Mouse (Mus musculus): ENCODE data around the gene BC004004.
"Not testable (repeated sequence)": the region's sequence is repeated elsewhere in the genome, so short reads cannot be mapped to it uniquely, and the experiment has no call there.

BC004004 gene

DNA sequence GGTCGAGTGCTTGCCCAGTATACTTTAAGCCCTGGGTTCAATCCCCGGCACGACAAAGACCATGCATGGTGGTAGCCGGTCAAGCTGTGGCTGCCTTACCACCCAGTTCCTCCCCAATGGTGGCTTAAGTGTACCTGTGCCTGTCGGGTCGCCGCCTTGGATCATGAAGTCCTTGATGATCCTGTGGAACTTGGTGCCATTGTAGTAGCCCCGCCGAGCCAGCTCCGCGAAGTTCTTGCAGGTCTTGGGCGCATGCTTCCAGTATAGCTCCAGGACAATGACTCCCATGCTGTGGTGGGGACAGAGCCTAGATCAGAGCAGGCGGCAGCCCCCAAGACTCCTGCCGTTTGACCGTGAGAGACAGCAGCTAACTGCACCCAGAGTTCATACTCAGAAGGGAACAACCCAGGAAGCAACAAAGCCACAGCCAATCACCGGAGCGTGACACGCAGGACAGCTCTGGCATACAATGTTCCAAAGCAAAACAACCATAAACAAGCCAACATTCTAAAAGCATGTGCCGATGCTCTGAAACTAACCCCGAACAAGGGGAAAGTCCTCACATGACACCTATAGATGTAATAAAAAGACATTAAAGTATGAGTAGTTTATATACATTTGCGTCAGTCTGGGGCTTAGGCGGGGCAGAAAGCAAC lies 6.9 kb upstream of the BC004004 start:
- no peak for DNase-seq

DNA sequence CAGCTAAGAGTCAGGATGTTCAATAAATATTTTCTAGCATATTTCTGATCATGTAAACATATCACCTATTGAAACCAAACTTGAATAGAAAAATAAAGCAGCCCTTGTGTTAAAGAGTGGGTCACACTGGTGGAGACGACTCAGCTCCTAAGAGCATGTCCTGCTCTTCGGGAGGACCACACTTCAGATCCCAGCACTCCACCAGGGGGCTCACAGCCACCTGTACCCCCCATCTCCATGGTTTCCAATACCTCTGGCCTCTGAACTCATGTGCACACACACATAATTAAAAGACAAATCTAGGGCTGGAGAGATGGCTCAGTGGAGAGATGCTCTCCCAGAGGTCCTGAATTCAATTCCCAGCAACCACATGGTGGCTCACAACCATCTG lies 6.3 kb upstream of the BC004004 start:
- DNase-seq = no peak

DNA sequence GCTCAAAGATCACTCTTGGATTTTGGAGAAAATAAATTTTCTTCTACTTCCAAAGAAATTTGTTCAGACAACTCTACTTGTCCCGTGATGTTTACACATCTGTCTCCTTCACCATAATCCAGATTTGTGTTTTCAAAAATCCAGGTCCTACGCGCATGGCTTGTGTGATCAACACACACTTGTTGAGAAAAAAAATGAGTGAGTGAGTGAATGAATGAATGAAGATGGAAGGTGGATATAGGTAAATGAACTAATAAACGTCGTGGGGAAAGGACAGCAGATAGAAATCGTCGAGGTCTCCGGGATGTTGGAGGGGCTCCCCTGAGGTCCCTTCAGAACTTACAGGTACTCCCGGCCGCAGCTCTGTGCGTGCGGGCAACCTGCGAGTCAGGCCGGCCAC lies 5.2 kb upstream of the BC004004 start:
- no peak for DNase-seq

DNA sequence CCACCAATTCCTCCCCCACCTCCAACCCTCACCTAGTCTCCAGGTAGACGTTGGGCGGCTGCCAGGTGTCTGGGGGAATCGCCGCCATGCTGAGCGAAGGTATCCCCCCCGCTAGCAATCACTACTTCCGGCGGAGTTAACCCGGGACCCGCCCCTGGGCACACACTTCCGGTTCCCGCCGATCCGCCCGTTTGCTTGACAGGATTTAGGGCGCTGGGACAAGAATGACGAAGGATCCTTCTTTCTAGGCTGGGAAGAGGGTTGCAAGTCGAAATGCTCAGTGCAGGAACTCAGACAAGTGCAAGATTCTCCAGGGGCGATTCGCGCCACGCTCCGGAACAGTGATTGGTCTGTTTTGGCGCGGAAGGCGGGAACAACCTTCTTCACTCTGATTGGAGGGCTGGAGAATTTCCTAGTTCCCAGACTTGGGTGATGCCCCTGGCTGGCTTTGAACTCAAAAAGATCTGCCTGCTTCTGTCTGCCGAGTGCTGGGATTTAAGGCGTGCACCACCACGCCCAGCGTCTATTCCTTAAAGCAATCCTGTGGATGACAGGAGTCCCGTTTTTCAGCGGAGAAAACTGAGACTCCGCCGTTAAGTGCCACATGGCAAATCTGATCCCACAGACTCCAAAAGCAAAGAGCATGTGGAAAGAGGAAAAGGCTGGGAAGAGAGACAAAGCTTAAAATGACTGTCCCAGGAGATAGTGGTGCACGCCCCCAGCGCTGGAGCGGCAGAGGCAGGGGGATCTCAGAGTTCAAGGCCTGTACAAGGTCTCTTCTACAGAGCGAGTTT lies 4.6 kb upstream of the BC004004 start, which contains the start of gene Ppil1:
Gene Ppil1, minus strand, starts transcription at position 347 of the 794 bp plus-strand sequence.
- peak; percentile 81 for DNase-seq

DNA sequence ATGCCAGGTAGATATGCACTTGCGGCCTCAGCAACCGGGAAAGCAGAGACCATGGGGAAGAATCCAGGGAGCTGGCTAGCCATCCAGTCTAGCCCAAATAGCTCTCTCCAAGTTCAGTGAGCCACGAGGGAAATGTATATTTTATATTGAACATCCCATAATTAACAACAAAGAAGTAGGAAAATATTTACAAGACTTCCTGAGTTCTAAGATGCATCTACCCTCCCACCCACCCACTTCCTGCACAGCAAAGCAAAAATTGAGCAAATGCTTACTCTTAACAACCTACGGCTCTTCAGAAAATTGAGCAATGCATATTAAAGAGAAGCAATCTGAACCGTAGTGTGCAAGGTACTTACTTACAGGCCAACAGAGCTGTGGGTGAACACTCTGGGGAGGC lies 3.8 kb upstream of the BC004004 start:
- no peak for DNase-seq

DNA sequence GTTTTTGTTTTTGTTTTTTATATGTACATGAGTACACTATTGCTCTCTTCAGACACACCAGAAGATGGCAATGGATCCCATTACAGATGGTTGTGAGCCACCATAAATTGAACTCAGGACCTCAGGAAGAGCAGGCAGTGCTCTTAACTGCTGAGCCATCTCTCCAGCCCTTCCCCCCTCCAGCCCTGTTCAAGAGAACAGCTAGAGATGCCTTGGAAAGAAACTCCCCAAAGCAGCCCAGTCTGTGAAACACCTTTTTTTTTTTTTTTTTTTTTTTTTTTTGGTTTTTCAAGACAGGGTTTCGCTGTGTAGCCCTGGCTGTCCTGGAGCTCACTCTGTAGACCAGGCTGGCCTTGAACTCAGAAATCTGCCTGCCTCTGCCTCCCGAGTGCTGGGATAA lies 1.5 kb upstream of the BC004004 start:
- DNase-seq = not testable (repeated sequence)

DNA sequence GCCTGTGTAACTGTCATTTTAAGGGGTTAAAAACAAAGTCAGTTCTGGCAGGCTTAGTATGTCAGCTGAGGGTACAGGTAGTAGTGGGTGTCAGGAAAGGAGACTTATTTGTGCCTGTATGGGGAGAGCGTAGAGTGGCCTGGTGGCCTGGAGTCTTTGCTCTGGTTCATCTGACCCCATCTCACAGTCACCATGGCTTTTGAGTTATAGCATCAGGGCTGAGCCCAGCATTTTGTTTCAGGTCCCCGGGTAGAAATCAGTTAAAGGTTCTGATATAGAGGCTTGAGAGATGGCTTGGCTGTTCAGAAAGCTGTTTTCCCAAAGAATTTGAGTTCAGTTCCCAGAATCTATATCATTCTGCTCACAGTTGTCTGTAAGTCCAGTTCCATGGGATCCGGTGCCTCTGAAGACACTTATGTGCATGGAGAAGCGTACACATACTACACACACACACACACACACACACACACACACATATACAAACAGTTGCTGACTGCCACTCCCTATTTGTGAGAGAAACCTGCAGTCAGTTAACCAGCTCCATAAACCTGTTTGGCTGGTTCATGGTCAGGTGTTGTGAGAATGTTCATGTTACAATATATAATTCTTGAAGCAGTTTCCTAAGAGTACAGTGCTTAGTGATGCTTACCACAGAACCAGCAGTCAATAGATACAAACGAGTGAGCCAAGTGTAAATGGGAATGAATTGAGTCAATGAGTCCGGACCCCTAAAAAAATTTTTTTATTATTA lies 482 bp upstream of the BC004004 start:
- DNase-seq = no peak

DNA sequence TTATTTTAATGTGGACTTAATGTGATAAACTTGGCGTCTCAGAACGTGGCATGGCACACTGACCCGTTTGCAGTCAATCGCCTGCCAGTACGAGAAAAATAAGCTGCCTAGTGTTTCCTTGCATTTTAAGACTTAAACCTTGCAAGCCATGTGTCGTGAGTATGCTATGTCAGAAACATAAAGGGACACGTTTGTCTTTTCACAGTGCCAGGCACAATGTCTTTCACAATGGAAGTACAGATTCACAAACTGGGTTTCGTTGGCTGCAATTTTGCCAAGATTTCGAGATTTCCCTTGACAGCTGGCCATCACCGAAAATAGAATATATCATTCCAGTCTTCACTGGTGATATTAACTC lies 740 bp downstream of the BC004004 start:
- no peak for DNase-seq

DNA sequence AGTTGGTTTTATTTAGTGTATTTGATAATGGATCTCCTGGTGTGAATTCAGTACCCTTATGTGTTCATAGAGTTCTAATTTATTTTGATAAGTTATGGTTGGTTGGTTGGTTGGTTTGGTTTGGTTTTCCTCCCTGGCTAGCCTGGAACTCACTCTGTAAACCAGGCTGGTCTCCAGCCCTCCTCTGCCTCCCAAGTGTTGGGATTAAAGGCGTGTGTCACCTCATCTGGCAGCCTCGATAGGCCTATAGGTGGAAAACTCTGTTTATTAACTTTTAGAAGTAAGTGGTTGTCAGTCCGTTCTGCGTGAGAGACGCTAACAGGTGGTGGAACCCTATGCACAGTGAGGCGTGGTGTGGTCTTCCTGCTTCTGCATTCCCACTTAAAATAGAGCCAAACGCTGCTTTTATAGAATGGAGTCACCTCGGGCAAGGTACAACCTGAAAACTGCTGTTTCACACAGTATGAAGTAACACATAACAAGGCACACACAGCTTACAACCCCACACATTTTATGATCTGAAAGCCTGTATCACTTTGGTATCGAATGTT lies 1.6 kb downstream of the BC004004 start:
- DNase-seq = no peak

DNA sequence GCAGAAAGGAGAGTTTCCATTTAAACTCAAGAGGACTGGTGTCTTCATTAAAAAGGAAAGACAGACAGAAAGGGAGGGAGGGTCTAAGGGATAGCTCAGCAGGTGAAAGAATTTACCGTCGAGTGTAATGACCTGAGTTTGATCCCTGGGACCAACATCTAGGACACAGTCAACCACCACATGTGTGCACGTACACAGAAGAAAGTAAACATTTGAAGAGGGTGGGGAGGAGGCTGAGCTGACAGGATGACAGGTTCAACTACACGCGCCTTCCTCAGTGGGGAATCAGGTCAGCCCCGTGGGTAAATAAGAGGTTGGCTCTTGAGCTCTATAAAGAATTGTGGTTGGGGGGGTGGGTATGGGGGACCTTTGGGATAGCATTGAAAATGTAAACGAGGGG lies 4.6 kb downstream of the BC004004 start:
- DNase-seq = no peak

DNA sequence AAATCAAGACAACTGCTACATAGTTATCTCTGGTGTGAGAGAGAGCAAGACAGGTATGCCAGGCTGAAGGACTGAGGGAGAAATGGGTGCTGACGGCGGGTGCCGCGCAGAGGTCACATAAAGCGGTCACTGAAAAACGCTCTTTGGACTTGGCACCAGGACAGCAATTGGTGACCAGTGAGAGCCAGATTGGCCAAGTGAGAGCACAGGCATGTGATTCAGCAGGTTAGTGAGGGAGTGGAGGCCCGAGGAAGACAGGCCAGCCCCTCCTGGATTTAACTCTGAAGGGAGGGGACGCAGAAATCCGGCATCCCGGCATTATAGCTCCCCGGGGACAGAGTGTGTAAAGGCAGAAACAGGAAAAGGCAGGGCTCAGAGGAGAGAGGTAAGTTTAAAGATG lies 5.3 kb downstream of the BC004004 start:
- no peak for DNase-seq

DNA sequence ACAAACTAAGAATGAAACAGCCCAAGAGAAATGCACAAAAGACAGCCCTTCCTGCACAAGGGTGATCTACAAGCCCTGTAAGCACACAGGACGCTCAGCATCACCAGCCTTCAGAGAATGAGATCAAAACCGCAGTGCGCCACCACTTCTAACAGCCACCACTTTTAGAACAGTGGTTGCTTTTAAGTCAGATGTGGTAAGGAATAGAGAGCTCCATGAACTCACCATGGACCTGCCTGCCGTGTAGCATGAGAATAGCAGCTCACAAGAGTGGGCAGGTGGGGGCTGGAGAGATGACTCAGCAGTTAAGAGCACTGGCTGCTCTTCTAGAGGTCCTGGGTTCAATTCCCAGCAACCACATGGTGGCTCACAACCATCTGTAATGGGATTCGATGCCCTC lies 11.8 kb downstream of the BC004004 start:
- DNase-seq = no peak

DNA sequence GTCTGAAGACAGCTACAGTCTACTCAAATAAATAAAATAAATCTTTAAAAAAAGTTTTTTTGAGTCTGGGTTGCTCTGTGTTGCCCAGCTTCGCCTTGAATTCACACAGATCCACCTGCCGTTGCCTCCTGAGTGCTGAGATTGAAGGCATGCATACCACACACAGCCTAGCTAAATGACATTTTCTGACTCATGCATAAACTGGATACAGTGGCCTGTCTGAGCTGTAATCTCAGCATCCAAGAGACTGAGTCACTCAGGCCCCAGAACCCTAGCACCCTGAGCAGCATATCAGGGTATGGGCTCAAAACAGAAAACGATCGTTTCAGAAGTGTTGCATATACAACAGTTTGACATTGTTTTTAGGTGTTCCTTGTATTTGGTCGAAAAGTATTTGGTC lies 13.0 kb downstream of the BC004004 start:
- DNase-seq = no peak

DNA sequence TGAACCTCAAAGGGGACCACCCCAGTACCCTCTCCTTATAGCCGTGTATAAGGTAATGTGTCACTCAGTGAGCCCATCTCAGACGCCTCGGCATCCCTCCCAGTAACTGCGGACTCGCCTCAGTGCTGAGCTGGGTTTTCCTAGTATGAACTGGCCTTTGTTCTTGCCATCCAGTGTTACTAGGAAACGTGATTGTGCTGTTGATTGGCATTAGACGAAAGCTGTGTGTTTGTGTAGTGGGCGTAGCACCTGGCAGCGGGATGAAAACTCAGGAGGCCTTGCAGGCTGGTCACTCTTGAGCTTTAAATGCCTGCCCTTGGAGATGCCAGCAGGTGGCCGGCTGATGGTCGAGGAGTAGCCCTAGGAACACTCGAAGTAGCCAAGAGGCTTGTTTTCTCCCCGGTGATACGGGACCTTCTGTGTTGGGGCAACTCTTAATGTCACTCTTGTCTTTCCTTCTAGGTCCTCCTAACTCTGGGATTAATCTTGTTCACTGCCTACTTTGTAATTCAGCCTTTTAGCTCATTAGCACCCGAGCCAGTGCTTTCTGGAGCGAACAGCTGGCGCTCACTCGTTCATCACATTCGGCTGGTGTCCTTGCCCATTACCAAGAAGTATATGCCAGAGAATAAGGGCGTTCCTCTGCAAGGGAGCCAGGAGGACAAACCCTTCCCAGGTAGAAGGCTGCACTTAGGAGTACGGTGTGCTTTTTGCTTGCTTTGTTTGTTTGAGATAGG lies 13.8 kb downstream of the BC004004 start:
- no peak for DNase-seq

DNA sequence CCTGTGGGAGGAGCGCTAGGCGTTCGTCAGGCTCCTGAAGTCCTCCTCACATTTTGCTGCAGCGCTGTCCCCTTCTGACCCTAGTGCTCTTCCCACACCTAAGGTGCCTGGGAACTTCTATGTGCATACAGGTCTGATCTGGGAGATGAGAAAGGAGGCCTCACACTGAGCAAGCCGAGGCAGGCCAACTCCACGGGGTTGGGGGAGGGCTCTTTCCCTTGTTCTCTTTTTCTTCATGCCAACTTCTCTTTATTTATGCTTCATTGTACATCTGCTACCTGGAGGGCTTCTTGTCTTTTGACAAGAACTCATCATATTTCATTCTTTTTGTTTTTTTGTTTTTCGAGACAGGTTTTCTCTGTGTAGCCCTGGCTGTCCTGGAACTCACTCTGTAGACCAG lies 23.2 kb downstream of the BC004004 start:
- DNase-seq = no peak

DNA sequence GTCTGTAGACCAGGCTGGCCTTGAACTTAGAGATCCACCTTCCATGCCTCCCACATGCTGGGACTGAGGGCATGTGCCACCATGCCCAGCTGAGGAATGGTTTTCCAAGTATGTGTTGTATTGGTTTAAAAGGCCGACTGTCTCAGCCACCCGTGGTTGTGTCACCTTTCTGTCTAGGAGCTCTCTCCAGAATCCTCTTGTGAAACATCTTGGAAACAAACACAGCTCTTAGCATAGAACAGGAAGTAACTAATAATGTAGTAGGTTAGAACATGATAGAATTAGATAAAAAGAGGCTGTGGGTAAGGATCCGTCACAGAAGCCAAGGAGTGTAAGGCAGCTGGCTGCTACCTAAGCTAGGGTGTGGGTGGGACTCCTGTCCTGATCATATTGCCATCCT lies 24.4 kb downstream of the BC004004 start:
- DNase-seq = no peak

DNA sequence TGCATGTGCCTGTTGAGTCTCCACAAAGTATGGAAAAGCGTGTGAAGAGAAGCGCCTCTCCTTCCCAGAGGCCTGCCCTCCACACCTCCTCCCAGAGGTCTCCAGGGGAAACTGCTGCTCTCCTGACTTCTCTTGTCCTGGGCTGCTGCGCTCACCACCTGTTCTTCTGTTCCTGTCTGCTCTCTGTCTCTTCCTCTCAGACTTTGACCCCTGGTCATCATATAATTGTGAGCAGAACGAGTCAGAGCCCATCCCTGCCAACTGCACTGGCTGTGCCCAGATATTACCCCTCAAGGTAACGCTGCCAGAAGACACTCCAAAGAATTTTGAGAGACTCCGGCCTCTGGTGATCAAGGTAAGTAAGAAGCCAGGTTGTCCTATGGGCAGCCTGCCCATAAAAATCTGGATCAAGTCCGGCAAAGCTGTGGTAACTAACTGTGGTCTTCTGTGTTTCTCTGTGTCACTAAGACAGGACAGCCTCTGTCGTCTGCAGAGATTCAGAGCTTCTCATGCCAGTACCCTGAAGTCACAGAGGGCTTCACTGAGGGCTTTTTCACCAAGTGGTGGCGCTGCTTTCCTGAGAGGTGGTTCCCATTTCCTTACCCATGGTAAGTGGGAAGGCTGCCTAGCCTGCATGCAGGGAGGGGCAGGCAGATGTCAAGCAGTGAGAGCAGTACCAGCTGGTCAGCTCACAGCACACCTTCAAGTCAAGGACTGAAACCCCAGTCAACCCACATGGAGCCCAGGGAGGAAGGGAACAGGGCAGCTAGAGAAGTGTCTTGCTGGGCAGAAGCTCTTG lies 25.4 kb downstream of the BC004004 start:
- no peak for DNase-seq

DNA sequence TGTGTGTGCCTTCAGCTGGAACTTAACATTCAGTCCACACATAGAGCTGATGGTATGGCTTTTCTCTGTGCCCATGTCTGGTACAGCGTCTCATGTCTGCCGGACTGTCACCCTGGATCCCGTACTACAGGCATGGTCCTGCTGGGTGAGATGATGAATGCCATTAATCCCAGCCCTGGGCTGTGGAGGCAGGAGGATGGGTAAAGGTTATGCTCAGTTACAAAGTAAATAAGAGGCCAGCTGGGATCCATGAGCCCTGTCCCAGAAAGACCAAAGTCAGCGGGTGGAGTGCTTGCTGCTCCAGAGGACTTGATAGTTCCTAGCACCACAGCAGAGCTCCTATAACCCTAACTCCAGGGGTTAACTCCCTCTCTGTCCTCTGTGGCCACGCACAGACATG lies 27.2 kb downstream of the BC004004 start:
- no peak for DNase-seq

DNA sequence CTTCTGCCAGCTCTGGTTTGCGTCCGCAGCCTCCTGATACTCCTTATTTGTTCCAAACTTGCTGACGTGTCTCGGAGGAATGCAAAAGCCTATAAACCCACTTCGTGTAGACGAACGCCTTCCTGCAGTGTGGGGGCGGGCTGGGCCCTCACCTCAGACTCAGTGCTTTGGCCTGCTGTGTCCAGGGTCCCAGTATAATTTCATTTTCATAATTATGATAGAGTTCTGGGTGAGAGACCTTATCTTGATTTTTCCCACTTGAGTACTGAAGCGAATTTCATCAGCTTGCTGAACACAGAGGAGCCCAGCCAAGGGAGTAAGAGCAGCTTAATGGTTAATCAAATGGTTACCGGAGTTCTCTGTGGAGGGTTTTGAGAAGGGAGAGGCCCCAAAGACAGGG lies 28.7 kb downstream of the BC004004 start:
- DNase-seq = no peak

DNA sequence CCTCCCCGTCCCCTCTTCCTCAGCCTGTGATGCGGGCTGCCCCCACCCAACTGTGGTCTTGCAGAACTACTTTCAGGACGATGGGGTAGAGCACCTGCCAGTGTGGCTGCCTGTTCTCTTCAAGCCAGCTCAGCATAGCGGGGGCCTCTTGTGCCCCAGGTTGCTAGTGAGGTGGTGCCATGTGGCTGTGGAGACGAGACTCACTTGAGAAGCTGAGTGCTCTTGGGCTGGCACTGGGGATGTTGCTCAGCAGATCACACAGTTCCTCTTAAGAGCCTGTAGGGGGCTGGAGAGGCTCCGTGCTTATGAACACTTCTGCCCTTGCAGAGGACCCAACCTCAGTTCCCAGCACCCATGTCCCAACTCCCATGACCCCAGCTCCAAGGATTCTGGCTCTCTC lies 29.2 kb downstream of the BC004004 start:
- DNase-seq = no peak

DNA sequence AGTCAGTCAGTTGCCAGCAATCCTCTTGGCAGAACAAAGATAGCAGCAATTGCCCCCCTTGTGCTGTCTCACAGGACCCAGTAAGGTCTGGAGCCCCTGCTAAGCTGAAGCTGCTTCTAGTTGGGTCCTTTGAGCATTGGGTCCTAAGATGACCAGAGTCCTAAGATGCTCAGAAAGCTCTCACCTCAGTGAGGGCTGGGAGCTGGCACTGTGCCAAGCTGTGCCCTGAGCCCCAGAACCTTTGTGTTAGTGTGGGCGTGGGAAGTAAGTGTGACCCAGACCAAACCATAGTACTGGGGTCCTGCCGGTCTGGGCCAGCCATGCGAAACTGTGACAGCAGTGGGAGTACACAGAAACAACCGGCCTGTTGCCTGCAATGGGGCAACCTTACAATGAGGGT lies 30.7 kb downstream of the BC004004 start:
- DNase-seq = no peak

DNA sequence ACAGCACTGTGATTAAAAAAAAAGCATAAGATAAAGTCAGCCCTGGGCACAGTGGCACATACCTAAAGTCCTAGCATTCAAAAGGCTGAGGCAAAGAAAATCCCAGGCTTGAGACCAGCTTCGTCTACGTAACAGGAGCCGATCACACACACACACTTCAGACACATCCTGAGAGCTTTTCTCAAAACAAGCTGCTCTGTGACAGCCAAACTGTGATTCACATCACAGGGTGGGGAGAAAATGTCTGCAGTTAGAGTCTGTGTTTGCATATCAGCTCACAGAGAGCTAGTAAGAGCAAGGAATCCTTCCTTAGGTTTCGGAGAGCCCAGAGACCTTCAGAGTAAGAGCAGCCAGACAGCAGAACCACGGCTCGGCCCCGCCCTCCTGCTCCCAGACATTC lies 32.3 kb downstream of the BC004004 start:
- DNase-seq = no peak
